Mouse (Mus musculus) hindbrain, embryonic 10.5 days (tissue): ENCODE data around the gene Zbtb20. TPM values are rescaled to one million over a fixed set of nuclear protein-coding genes. Genes with fewer than 3 reads are reported as not detected.

Experiments
- DNase-seq: peaks from one replicate; pipeline ENCODE4 v3.0.0-alpha.2; 2017; ENCODE audit warnings: low spot score
- H3K27ac ChIP-seq: fragments of 300-500 bp; sonication (generic); 2 replicates; pipeline ENCODE4 v1.5.1; 2016; ENCODE audit warnings: mild to moderate bottlenecking, moderate library complexity
- H3K27me3 ChIP-seq: fragments of 300-500 bp; sonication (generic); 2 replicates; pipeline ENCODE4 v1.6.1; 2016; ENCODE audit warnings: mild to moderate bottlenecking; ENCODE audit not compliant: poor library complexity, insufficient read depth, severe bottlenecking
- H3K36me3 ChIP-seq: fragments of 300-500 bp; sonication (generic); 2 replicates; pipeline ENCODE4 v1.6.1; 2016; ENCODE audit warnings: mild to moderate bottlenecking, moderate library complexity
- H3K4me1 ChIP-seq: fragments of 300-500 bp; sonication (generic); replicated peaks from 2 replicates; pipeline ENCODE4 v1.6.1; 2016; ENCODE audit warnings: mild to moderate bottlenecking
- H3K4me3 ChIP-seq: fragments of 300-500 bp; sonication (generic); 2 replicates; pipeline ENCODE4 v1.5.1; 2016; ENCODE audit warnings: mild to moderate bottlenecking, moderate library complexity
- H3K9me3 ChIP-seq: fragments of 300-500 bp; sonication (generic); 2 replicates; pipeline ENCODE4 v1.6.1; 2016; ENCODE audit warnings: mild to moderate bottlenecking, moderate library complexity
- WGBS: fragments of 180-500 bp; shearing (Covaris S2); methylation state at CpG from one replicate; pipeline ENCODE4 v1.1.7; 2016; 5-methylcytosine and 5-hydroxymethylcytosine counted together
- polyA plus RNA-seq: library from polyadenylated mRNA; unstranded; fragments of >200 nt; fragmentation: Nextera tagmentation; extraction: Ambion mirVana; gene quantifications from 2 replicates; pipeline ENCODE4 v1.2.1, GENCODE M21; 2016

Gene Zbtb20
- polyA plus RNA-seq, 1 experiment from 2014 or later = 41.3 TPM

- 81% methylated on average over 4 of the region's 4 CpGs for WGBS
- no peaks in the 10 kb centered on the region for H3K4me1 ChIP-seq
- no peaks in the 10 kb centered on the region for H3K9me3 ChIP-seq
- no peak overlapping the region for H3K27ac ChIP-seq
- no peaks in the 10 kb centered on the region for H3K36me3 ChIP-seq
- H3K4me3 ChIP-seq = no peak overlapping the region
- no peak for DNase-seq
- no peaks in the 10 kb centered on the region for H3K27me3 ChIP-seq
Observed at GRCm38 (mm10) chr16:43340712-43341111, 465.0 kb downstream of the Zbtb20 start.

GRCm38 (mm10) chr16:43341916-43342455 is 466.3 kb downstream of the Zbtb20 start:
- Histone ChIP-seq H3K27ac (no peak overlapping the region), H3K27me3 (no peaks in the 10 kb centered on the region), H3K36me3 (no peaks in the 10 kb centered on the region), H3K9me3 (no peaks in the 10 kb centered on the region), H3K4me3 (no peak overlapping the region), H3K4me1 (no peaks in the 10 kb centered on the region)
- no peak for DNase-seq

GRCm38 (mm10) chr16:43346094-43346493 is 470.4 kb downstream of the Zbtb20 start:
- Histone ChIP-seq H3K27me3 (no peaks in the 10 kb centered on the region), H3K27ac (no peak overlapping the region), H3K4me3 (no peak overlapping the region)

GRCm38 (mm10) chr16:43355776-43356645 is 480.3 kb downstream of the Zbtb20 start:
- Histone ChIP-seq H3K9me3 (no peaks in the 10 kb centered on the region), H3K27me3 (no peaks in the 10 kb centered on the region), H3K27ac (no peak overlapping the region), H3K4me1 (no peaks in the 10 kb centered on the region; the same call in 1 of the 2 replicates), H3K36me3 (no peaks in the 10 kb centered on the region), H3K4me3 (no peak overlapping the region)
- 82% methylated on average over 9 of the region's 9 CpGs for WGBS
- DNase-seq = no peak

More at GRCm38 (mm10) chr16:43346094-43346493, 470.4 kb downstream of the Zbtb20 start:
- no peaks in the 10 kb centered on the region for H3K9me3 ChIP-seq
- H3K4me1 ChIP-seq = no peaks in the 10 kb centered on the region
- no peak for DNase-seq
- no peaks in the 10 kb centered on the region for H3K36me3 ChIP-seq

GRCm38 (mm10) chr16:43359546-43359945 is 483.9 kb downstream of the Zbtb20 start:
- Histone ChIP-seq H3K27ac (no peak overlapping the region), H3K4me3 (no peak overlapping the region), H3K9me3 (no peaks in the 10 kb centered on the region), H3K4me1 (peaks cover 20% of the 10 kb centered on the region), H3K36me3 (no peaks in the 10 kb centered on the region), H3K27me3 (no peaks in the 10 kb centered on the region)
- 81% methylated on average over 3 of the region's 3 CpGs for WGBS
- no peak for DNase-seq

GRCm38 (mm10) chr16:43360112-43360511 is 484.4 kb downstream of the Zbtb20 start:
- H3K36me3 ChIP-seq = no peaks in the 10 kb centered on the region
- WGBS = 92% methylated on average over 2 of the region's 2 CpGs
- no peak overlapping the region for H3K4me3 ChIP-seq
- no peaks in the 10 kb centered on the region for H3K27me3 ChIP-seq
- peaks cover 21% of the 10 kb centered on the region for H3K4me1 ChIP-seq
- DNase-seq = no peak
- no peaks in the 10 kb centered on the region for H3K9me3 ChIP-seq
- no peak overlapping the region for H3K27ac ChIP-seq

GRCm38 (mm10) chr16:43360838-43361480 is 485.3 kb downstream of the Zbtb20 start:
- H3K4me3 ChIP-seq = no peak overlapping the region
- H3K9me3 ChIP-seq = no peaks in the 10 kb centered on the region
- H3K4me1 ChIP-seq = peaks cover 21% of the 10 kb centered on the region
- WGBS = 77% methylated on average over 7 of the region's 7 CpGs
- H3K27ac ChIP-seq = no peak overlapping the region
- no peaks in the 10 kb centered on the region for H3K36me3 ChIP-seq
- no peak for DNase-seq
- H3K27me3 ChIP-seq = no peaks in the 10 kb centered on the region

GRCm38 (mm10) chr16:43362651-43363300 is 487.1 kb downstream of the Zbtb20 start:
- Histone ChIP-seq H3K4me1 (peaks cover 21% of the 10 kb centered on the region), H3K36me3 (no peaks in the 10 kb centered on the region), H3K9me3 (no peaks in the 10 kb centered on the region), H3K27ac (peak overlapping the region; percentile 53), H3K27me3 (no peaks in the 10 kb centered on the region), H3K4me3 (no peak overlapping the region)
- DNase-seq = no peak
- WGBS = 82% methylated on average over 9 of the region's 9 CpGs

GRCm38 (mm10) chr16:43363316-43363715 is 487.6 kb downstream of the Zbtb20 start:
- H3K36me3 ChIP-seq = no peaks in the 10 kb centered on the region
- H3K27ac ChIP-seq = peak overlapping the region; percentile 53
- 74% methylated on average over 6 of the region's 6 CpGs for WGBS
- no peaks in the 10 kb centered on the region for H3K9me3 ChIP-seq
- peaks cover 21% of the 10 kb centered on the region for H3K4me1 ChIP-seq
- no peak overlapping the region for H3K4me3 ChIP-seq
- no peak for DNase-seq
- no peaks in the 10 kb centered on the region for H3K27me3 ChIP-seq

GRCm38 (mm10) chr16:43363751-43364515 is 488.3 kb downstream of the Zbtb20 start:
- 38% methylated on average over 7 of the region's 7 CpGs for WGBS
- no peaks in the 10 kb centered on the region for H3K9me3 ChIP-seq
- H3K27me3 ChIP-seq = no peaks in the 10 kb centered on the region
- H3K4me3 ChIP-seq = no peak overlapping the region
- H3K36me3 ChIP-seq = no peaks in the 10 kb centered on the region
- peak; percentile 15 for DNase-seq
- H3K27ac ChIP-seq = peak overlapping the region; percentile 62
- H3K4me1 ChIP-seq = peaks cover 21% of the 10 kb centered on the region

GRCm38 (mm10) chr16:43364516-43364910 is 488.8 kb downstream of the Zbtb20 start:
- Histone ChIP-seq H3K4me3 (no peak overlapping the region), H3K9me3 (no peaks in the 10 kb centered on the region), H3K27me3 (no peaks in the 10 kb centered on the region), H3K4me1 (peaks cover 21% of the 10 kb centered on the region), H3K27ac (no peak overlapping the region), H3K36me3 (no peaks in the 10 kb centered on the region)
- no peak for DNase-seq
- WGBS = 85% methylated on average over 6 of the region's 6 CpGs

- H3K9me3 ChIP-seq = no peaks in the 10 kb centered on the region
- H3K27me3 ChIP-seq = no peaks in the 10 kb centered on the region
- peaks cover 21% of the 10 kb centered on the region for H3K4me1 ChIP-seq
- H3K27ac ChIP-seq = no peak overlapping the region
- DNase-seq = no peak
- H3K4me3 ChIP-seq = no peak overlapping the region
- no peaks in the 10 kb centered on the region for H3K36me3 ChIP-seq
- 89% methylated on average over 3 of the region's 3 CpGs for WGBS
Observed at GRCm38 (mm10) chr16:43365277-43365676, 489.6 kb downstream of the Zbtb20 start.
